Mouse (Mus musculus) ovary, postnatal 14 days (tissue): Measurements from ENCODE around the gene B3galt4.

ENCODE experiments used
- DNase-seq: peaks from one replicate; pipeline ENCODE4 v3.0.0; 2022; ENCODE audit warnings: low spot score

B3galt4 gene

DNA sequence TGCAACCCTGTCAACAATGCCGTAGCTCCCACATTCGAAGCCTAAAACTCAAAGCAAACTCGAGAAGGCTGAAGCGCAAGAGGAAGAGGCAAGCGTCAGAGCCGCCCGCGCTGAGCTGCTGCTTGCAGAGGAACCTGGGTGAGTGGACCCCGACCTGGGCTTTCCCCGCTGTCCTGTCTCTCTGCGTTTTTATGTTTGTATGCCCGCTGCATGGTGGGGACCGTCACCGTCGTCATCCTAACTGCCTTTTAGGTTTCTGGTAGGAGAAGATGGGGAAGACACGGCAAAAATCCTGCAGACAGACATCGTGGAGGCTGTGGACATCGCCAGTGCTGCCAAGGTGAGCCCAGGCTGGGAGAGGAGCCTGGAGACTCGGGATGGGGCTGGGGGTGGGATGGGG, 9.9 kb downstream of the B3galt4 start:
- DNase-seq, result no peak

DNA sequence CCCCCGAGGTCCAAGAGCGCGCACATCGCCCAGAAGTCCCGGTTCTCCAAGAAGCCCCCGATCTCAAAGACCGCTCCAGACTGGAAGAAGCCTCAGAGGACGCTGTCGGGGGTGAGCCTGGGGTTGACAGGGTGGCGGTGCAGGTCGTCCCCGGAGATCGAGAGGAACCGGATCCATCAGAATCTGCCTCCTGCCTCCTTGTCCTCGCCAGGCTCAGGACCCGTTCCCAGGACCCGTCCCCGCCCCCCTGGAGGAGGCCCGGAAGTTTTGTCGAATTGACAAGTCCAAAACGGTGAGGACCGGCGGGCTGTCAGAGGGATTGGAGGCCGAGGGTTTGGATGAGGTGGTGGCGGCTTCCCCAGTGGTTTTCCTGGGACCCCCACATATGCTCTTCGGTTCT, 10.3 kb downstream of the B3galt4 start:
- no peak for DNase-seq

DNA sequence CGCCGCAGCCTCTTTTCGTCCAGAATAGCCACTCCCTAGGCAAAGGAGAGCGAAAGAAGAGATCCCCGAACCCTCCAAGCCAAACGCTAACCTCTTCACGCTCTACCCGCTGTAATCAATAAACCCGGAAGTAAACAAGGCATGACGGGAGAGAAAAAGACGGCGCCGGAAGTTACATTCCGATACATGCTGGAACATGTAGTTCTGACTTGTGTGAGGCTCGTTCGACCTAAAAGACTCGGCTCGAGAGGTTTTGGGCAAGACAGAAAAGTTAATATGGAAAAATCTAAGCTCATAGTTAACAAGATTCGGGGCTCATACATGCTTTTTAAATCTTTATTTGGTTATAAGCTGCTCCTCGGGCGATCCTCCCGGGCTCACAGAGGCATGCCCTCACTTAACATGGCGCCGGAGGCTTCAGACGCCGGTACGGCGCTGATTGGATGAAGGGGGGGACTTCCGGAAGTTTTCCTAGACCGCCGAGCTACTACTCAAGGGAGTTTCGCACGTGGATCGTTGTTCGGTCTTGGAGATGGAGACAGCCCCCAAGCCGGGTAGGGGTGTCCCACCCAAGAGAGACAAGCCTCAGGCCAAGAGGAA, 11.0 kb downstream of the B3galt4 start, which contains the start of the genes Pfdn6 and Wdr46:
Gene Pfdn6 (minus strand): TSS at position 138 of the 600 bp plus-strand sequence.
Gene Wdr46 (plus strand): TSS at position 455 of the 600 bp plus-strand sequence.
- peak; percentile 78 for DNase-seq

DNA sequence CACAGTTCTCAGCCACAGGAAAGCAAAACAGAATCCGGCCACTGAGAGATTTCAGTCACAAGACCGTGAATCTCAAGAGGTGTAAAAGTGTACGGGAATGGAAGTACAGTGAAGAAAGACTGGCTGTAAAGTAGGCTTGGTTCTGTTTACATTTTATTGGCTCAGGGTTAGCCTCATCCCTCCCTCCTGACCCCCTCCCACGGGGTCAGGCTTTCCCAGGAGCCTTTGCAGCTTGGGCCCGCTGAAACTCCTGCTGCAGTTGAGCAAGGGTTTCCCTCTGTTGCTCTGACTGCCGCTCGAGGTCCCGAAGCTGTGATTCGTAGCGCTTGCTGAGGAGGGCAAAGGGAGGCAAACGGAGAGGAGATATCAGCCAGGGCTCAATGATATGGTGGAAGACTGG, 12.5 kb downstream of the B3galt4 start:
- no peak for DNase-seq

DNA sequence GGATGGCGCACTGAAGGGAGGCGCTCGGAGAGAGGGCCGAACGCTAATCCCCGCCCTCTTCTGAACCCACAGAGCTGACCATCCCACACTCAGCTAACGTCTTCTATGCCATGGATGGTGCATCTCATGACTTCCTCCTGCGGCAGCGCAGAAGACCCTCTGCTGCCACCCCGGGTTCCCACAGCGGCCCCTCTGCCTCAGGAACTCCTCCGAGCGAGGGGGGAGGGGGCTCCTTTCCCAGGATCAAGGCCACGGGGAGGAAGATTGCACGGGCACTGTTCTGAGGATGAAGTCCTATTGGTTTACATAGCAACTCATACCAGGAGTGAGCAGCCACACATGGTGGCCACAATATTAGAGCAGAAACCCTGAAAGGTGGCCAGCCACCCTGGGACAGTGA, 14.3 kb downstream of the B3galt4 start:
- no peak for DNase-seq

DNA sequence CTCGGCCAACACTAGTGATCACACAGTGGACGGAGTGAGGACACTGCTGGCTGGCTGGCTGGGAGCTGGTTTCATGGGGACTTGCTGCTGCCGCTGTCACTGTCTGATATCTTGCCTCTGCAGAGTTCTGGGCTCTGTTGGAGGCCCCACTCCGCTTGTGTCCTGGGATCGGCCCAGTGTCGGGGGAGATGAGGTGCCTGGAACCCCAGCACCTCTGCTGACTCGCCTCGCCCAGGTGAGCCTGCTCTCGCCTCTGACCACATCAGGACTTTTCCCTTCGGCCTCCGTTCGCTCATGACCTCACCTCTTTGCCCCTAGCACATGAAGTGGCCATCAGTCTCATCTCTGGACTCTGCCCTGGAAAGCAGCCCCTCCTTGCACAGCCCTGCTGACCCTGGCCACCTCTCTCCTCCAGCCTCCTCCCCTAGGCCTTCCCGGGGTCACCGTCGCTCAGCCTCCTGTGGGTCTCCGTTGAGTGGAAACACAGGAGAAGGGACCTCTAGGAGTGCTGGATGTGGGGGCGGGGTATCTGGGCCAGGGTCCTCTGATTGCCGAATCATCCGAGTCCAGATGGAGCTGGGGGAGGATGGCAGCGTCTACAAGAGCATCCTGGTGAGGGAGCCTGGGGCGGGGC, 15.7 kb downstream of the B3galt4 start:
- DNase-seq, result no peak

DNA sequence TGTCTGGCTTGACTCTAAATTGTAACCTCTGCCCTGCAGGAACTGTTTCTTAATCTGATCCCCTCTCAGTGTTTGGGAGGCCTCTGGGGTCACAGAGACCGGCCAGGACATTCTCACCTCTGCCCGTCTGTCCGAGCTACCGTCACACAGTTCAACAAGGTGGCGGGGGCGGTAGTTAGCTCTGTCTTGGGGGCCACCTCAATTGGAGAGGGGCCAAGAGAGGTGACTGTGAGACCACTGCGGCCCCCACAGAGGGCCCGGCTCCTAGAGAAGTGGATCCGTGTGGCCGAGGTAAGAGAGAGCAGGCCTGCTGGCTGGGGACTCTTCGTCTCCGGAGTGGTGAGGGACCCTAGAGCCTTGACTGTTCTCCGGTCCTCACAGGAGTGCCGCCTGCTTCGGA, 18.3 kb downstream of the B3galt4 start:
- DNase-seq, result no peak

DNA sequence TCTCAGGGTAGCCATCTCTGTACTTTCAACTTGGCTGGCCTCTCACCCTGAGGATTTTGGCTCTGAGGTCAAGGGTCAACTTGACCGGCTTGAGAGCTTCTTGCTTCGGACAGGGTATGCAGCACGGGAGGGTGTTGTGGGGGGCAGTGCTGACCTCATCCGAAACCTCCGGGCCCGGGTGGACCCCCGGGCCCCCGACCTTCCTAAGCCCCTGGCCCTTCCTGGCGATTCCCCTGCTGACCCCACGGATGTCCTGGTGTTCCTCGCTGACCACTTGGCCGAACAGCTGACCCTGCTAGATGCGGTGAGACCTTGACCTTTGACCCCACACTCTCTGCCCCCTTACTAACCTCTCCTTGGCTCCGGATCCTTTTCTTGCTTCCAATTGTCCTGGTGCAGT, 18.8 kb downstream of the B3galt4 start:
- DNase-seq, result no peak

DNA sequence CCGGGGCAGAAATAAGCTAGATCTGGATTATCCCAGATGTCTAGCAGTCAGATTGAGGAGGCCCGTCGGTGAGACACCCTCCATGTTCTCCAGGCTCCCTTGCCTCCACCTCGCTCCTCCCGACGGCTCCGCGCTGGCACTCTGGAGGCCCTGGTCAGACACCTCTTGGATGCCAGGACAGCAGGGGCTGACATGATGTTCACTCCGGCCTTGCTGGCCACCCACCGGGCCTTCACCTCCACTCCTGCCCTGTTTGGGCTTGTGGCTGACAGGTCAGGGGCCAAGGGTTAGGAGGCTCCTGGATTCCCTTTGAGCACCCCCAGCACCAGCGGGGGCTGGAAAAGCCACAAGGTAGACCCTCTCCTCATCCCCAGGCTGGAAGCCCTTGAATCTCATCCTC, 19.3 kb downstream of the B3galt4 start:
- no peak for DNase-seq

DNA sequence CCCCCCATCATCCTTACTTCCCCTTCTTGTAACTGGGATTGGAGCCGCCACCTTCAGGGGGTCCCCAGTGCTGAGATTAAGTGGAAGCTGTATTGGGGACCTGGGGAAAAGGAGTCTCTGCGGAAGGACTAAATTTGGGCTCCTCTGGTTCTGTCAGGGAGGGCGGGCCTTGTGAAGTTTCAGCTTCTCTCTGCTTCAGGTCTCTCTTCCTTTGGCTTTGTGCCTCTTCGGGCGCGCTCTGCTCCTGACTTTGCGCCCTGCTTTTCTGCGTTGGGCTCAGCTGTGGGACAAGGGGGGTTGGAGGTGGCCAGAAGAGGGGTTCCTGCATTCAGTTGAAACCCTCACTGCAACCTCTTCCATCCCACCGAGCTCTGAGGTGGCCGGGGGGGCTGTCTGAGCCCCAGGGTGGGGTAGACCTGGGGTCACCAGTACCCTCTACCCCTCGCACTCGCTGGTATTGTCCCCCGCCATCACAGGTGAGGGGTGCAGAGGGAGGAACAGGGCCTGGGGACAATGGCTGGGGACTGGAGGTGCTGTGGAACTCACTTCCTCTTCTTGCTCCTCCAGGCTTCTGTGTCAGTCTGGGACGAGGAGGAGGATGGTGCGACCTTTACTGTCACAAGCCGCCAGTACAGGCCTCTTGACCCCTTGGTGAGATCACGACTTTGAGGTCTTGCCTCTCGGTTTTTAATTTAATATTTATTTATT, 20.0 kb downstream of the B3galt4 start:
- no peak for DNase-seq

DNA sequence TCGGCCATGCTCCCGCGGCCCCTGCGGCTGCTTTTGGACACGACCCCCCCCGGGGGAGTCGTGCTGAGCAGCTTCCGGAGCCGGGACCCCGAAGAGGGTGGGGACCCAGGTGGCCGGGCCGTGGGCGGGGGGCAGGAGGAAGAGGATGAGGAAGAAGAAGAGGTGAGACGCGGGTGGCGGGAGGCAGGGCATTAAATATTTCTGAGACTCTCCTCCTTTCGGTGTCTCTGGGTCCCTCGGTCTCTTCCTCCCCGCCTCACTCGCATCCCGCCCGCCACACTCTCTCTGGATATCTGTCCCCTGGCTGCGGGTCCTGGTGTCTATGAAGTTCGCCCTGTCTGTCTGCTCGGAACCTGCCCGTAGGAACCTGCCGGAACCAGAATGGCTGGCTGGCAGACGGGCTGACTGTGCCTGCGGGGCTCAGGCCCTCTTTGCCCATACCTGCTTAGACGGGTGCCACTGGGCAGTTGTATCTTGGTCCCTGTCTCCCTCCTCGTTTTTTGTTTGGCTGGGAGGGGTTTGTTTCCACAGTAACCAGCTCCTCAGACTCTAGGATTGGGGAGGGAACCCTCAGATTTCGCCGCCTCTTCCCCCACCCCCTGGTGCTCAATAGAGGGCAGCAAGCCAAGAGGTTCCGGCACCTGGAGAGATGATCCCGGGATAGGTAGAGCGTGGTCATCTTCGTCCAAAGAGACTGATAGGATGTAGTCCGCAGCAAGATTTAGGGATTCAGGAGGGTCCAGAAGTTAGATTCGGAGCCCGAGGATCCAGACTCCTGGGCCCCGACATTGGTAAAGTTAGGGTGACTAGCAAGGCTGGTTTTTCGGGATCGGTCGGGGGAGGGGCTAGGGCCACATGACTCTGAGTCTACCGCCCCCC, 20.8 kb downstream of the B3galt4 start:
- DNase-seq, result peak; percentile 46

DNA sequence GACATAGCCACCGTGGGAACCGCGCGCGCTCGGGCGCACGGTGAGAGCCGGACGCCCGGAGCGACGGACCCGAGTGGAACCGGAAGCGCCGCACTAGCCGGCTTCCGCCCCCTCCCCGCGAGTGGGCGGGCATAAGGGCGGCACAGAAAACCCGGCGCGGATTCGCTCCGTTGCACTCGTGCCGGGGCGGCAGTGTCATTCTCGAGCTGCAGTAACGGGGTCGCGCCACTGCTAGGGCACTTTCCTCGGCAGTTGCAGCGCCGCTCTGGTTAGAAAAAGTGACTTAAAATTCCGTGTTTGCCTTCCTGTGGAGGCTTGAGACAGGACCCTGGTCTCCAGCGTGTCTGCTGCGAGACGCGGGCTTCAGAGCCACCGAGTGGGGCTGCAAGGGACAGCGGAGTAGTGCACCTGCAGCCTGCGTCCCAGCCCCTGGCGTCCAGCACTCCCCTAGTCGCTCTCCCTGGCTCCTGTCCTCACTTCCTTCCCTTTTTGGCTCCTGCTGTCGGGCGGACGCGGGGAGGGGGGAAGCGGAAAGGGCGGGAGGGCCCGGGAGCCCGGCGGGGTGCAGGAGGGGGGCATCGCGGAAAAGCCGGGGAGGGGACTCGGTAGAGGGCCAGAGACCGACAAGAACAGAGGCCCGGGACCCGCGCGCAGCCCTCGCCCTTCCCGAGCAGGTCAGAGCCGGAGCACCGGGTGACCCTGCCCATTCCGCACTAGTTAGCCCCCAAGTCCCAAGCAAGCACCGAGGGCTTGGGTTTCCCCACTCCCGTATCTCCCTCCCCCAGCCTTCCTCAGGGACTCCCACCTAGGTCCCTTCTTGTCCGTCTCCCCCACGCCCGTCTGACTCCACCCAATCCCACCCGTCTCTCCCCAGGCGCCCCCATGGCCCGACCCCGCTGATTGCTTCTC, 21.7 kb downstream of the B3galt4 start, which contains the start of gene Rgl2:
Gene Rgl2 (plus strand): TSS at position 173 of the 909 bp plus-strand sequence.
- DNase-seq, result peak; percentile 95

DNA sequence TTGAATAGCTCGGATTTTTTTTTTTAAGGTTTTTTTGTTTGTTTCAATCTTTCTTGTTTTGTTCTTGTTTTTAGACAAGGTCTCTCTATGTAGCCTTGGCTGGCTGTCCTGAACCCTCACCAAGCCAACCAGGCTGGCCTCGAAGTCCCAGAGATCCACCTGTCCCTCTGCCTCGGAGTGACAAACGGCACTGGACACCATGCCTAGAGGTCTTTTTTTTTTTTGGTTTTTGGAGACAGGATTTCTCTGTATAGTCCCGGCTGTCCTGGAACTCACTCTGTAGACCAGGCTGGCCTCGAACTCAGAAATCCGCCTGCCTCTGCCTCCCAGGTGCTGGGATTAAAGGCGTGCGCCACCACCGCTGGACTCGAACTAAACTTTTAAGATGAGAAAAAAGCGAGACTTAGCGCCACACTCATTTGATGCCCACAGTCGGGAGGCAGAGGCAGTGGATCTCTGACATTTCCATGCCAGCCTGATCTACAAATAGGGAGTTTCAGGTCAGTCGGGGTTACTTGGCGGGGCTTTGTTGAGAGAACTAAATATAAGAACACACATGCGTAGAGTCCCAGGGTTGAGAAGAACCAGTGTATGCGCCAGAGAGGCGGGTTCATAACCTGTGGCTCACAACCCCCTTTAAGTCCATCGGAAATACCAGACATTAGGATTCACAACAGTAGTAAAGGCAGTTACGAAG, 22.9 kb downstream of the B3galt4 start:
- no peak for DNase-seq

DNA sequence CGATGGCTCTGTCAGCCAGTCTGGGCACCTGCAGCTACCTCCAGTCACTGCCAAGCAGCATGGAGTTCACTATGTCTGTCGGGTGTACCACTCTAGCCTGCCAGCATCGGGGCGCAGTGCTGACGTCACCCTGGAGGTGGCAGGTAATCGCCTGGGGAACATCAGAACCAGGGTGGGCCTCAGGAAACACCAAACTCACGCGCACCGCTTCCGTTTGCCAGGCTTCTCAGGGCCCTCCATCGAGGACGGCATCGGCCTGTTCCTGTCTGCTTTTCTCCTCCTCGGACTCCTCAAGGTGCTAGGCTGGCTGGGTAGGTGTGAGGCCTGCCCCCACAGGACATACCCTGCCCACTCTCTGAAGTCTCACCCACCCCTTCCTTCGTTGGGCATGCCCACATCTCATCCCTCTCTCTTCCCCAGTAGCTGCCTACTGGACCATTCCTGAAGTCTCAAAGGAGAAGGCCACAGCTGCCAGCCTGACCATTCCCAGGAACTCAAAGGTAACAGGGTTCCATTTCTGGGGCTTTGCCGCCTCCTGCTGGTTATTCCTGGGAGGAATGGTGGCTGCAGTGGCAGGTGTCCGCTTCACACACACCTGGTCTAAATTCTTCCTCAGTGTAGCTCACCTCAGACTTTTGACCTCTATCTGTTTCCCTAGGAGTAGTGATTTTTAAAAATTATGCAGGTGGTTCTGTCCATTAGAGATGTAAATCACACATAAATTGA, 24.9 kb downstream of the B3galt4 start:
- DNase-seq, result no peak

DNA sequence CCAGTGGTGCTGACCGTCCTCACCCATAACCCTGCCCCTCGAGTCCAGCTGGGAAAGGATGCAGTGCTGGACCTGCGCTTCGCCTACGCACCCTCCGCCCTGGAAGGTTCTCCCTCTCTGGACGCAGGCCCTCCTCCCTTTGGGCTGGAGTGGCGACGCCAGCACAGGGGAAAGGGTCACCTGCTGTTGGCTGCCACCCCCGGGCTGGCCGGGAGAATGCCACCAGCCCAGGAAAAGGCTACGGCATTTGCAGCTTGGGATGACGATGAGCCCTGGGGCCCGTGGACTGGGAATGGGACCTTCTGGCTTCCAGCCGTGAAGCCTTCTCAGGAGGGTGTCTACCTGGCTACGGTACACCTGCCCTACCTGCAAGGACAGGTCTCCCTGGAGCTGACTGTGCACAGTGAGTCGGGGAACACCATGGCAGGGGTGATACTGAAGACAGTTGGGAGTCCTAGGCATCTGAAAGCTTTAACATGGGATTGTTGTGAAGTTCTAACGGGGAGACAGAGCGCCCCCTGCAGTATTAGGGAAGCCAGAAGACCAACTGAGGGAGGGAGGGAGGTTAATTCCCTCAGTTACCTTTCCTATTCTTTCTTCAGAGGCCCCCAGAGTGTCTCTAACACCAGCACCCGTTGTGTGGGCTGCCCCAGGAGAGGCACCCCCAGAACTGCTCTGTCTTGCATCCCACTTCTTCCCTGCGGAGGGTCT, 25.7 kb downstream of the B3galt4 start:
- DNase-seq, result no peak

DNA sequence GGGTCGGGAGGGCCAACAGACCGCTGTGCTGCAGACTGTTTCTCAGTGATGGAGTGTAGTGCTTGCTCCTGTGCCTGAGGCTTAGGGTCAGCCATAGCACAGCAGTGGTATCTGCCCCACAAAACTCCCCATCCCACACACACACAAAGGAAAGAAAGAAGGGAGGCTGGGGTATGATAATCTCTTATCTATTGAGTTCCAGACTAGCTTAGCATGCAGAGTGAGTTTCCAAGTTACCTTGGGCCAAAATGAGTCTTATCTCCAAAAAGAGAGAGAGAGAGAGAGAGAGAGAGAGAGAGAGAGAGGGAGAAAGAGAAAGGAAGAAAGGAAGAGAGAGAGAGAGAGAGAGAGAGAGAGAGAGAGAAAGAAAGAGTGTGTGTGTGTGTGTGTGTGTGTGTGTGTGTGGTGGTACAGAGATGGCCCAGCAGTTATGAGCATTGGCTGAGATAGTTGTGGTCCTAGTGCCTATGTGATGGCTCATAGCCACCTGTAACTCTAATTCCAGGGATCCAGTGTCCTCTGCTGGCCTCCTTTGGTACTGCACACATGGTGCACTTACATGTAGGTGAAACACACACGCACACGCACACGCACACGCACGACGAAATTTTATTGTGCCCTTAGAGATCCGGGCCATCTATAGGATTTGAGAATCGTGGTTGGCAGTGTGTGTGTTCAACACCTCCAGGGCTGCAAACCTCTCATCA, 26.6 kb downstream of the B3galt4 start:
- no peak for DNase-seq

DNA sequence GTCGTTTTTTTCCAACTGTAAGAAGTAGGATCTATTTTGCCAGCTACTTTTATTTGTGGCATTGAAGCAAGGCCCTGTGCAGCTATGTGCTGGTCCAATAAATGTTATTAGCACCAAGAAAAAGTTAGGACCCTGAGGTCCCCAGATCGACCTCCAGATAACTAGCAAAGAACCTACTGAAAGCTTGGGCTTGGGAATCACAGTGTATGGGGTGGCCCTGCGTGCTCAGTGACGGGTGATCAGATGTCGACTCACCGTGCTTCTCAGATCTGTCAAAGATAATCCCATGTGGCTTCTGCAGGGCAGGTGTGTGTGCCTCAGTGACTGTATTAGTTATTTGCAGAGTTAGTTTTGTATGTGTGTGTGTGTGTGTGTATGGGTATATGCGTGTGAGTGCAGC, 29.9 kb downstream of the B3galt4 start:
- DNase-seq, result no peak

DNA sequence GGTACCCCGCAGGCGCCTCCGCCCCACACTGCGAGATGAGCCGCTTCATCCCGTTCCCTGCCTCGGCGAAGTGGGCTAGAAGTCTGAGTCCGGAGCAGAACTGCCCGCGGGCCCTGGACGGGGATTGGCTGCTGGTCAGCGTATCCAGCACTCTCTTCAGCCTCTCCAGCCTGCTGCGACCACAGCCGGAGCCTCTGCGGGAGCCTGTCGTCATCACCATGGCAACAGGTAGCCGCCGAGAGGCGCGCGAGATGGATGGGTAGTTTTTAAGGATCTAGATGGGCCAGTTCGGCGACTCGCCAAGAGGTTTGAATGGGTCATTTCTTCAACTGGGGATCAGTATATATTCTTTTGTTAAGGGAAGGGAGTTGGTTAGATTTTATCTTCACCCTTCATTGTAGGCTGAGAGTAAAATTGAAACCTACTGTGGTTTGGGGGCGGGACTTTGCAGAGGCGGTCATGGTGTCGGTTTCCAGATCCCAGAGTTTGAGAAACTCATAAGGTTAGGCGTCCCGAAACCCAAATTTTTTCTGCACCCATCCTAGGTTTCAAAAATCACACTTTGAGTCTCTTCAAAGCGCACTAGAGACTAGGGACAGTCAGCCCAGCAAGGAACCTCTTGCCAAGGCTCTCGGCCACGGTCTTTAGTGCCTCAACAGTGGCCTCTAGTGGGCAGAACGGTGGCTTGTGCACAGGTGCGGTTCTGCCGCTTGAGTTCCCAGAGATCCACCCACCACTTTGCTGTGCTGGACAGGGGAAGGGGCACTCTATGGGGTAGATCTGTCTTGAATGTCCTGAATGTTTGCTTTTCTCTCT, 30.8 kb downstream of the B3galt4 start:
- DNase-seq, result peak; percentile 80
